Comparison of ENCODE assay signal across 13 mouse cellular contexts in genomic region chr15:77935673-77936375, GRCm38 (mm10). TPM values are rescaled to one million over a fixed set of nuclear protein-coding genes. Genes with fewer than 3 reads are reported as not detected.
DNase-seq lines count a peak whose midpoint lies in the region; TF ChIP-seq lines count a peak whose summit lies in the region.
"Had no signal": no experiment of that assay in that cellular context is flagged by ENCODE, and none has a peak within 500 bp of the region (broad histone marks: within the 10 kb centered on the region; RNA-seq: fewer than 3 reads in every experiment).

No protein-coding gene starts in this region.

- peak; percentile 50; the same call in 1 of the 2 replicates for TF ChIP-seq POLR2A in cortical plate, adult 2 months (IDR thresholded peaks at IDR 0.05; ENCODE audit: extremely low read depth, insufficient read depth, low read length)

- H3K27ac ChIP-seq in left cerebral cortex, adult 2 months = peak overlapping the region; percentile 79
- H3K27ac ChIP-seq in cortical plate, adult 2 months (ENCODE audit: insufficient read depth, low read length) = 0 out of 2 replicates have a peak overlapping the region, but pooled peaks have one; percentile 41
- H3K27ac ChIP-seq: heart, embryonic 15.5 days; limb, embryonic 10.5 days; midbrain, embryonic 12.5 days had no signal

- H3K4me1 ChIP-seq in cortical plate, adult 2 months (ENCODE audit: control insufficient read depth, insufficient read depth, low read length) = peaks cover 6% of the 10 kb centered on the region

- intact Hi-C loops in left cerebral cortex, adult 2 months (cut with DNase I) = no loop called here
- intact Hi-C loops in heart, postnatal 14 days (cut with DNase I) = loop anchor here (2.0 to 10.0 kb wide), 3 partner anchors 31 to 241 kb away; no protein-coding TSS in a partner anchor

- TF ChIP-seq CTCF in left cerebral cortex, adult 2 months (IDR thresholded peaks at IDR 0.05) = no peak
- no peak for TF ChIP-seq CTCF in cortical plate, adult 2 months (IDR thresholded peaks at IDR 0.05; ENCODE audit: extremely low read depth, insufficient read depth, low read length)

- DNase-seq in left cerebral cortex, adult 2 months (ENCODE audit: extremely low spot score in 1 of 2, low spot score in 2 of 2) = no peak
- DNase-seq in left cerebral cortex, adult 11 months (ENCODE audit: low spot score) = no peak
- DNase-seq in layer of hippocampus, postnatal 10 days (ENCODE audit: low spot score in 2 of 2) = peak; percentile 49 to 50
- peak; percentile 71 for DNase-seq in telencephalon, adult 2 months (ENCODE audit: low read depth, low spot score)
- no peak for DNase-seq in lung, postnatal 4 days
- no peak for DNase-seq in heart, postnatal 14 days
- DNase-seq: gastrocnemius, postnatal 14 days; kidney, adult 18-20 months; lung, adult 2 months had no signal

- no peak overlapping the region for H3K4me3 ChIP-seq in left cerebral cortex, adult 2 months
- H3K4me3 ChIP-seq in cortical plate, adult 2 months (ENCODE audit: insufficient read depth, low read length) = no peak overlapping the region
- H3K4me3 ChIP-seq: heart, embryonic 15.5 days; limb, embryonic 10.5 days; midbrain, embryonic 12.5 days had no signal

RNA-seq across cellular contexts. Expression of gene Txn2, which starts 7.0 kb away (rescaled TPM):
- total RNA-seq in left cerebral cortex, adult 2 months (2021) = 100 to 1,000 TPM; 139 to 143 TPM
- polyA plus RNA-seq in cortical plate, adult 2 months (2012; rRNA removed) = 192 and 197 TPM in 2 replicates
- 100 to 1,000 TPM; 107 to 111 TPM for total RNA-seq in layer of hippocampus, postnatal 10 days (2021)
- 100 to 1,000 TPM; 234 to 248 TPM for total RNA-seq in heart, postnatal 14 days (2021)

RNA-seq across cellular contexts. Expression of gene Foxred2, which starts 20.7 kb away (rescaled TPM):
- total RNA-seq in left cerebral cortex, adult 2 months (2021) = 10 to 100 TPM; 10.9 to 11.9 TPM
- polyA plus RNA-seq in cortical plate, adult 2 months (2012; rRNA removed) = 14.4 and 15.2 TPM in 2 replicates
- 10 to 100 TPM; 11.5 to 12.7 TPM for total RNA-seq in layer of hippocampus, postnatal 10 days (2021)
- under 1 TPM; 0.41 to 0.59 TPM for total RNA-seq in heart, postnatal 14 days (2021)

RNA-seq across cellular contexts. Expression of gene Eif3d, which starts 34.8 kb away (rescaled TPM):
- 100 to 1,000 TPM; 101 to 102 TPM for total RNA-seq in left cerebral cortex, adult 2 months (2021)
- polyA plus RNA-seq in cortical plate, adult 2 months (2012; rRNA removed) = 106 and 111 TPM in 2 replicates
- 100 to 1,000 TPM; 106 to 118 TPM for total RNA-seq in layer of hippocampus, postnatal 10 days (2021)
- 10 to 100 TPM; 72.3 to 75.6 TPM for total RNA-seq in heart, postnatal 14 days (2021)

Comparison
In these comparisons a context has a peak if more than half of its experiments do, and no peak if none do; other contexts are left out.
1. DNase-seq: peak in layer of hippocampus, postnatal 10 days (2 of 2) and telencephalon, adult 2 months (single experiment); none in left cerebral cortex, adult 2 months (0 of 2), left cerebral cortex, adult 11 months (single experiment), lung, postnatal 4 days (0 of 2) and heart, postnatal 14 days (0 of 2).
2. RNA of gene Foxred2, which starts 20.7 kb away (total RNA-seq): 11.5 to 12.7 TPM in layer of hippocampus, postnatal 10 days and 10.9 to 11.9 TPM in left cerebral cortex, adult 2 months; 0.41 to 0.59 TPM in heart, postnatal 14 days; every median in the first group is over 4 times any median in the second.